Mouse (Mus musculus): ENCODE results near the gene Fgfr2.

Gene Fgfr2

DNA sequence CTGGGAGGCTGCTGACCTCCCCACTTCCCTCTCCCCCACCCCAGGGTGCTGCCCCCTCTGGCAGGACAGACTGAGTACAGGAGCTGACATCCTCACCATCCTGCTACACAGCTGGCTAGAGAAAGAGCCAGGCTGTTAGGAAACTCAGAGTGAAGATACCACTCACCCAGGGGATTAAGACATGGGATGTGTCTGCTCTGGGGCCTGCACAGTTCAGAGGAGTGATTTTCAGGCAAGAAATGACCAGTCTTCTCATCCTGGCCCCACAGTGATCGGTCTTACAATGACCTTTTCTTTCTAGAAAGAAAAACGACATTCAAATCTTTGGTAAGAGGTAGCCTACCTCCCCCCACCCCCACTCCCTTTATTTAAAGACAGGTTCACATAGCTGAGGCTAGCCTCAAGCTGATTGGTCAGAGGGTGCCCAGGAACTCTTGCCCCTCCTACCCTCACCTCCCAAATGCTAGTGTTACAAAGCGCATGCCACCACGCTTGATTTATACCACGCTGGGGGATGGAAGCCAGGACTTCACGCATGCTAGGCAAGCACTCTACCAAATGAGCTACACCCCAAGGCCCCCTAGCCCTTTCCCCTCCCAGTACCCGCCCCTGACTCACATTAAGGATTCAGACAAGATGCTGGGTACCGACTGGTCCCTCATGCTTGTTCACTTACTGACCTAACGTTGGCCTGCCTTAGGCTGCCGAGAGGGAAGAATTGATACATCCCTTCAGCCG, 2845.0 kb downstream of the Fgfr2 start:
- H3K27me3 ChIP-seq (ENCODE audit: control insufficient read depth, insufficient read depth, low read length, poor library complexity, severe bottlenecking): no peaks in the 10 kb centered on the region
- no peak for DNase-seq (ENCODE audit: low read depth, low spot score)
- H3K36me3 ChIP-seq (ENCODE audit: control insufficient read depth, insufficient read depth, low read length, poor library complexity, severe bottlenecking): no peaks in the 10 kb centered on the region

DNA sequence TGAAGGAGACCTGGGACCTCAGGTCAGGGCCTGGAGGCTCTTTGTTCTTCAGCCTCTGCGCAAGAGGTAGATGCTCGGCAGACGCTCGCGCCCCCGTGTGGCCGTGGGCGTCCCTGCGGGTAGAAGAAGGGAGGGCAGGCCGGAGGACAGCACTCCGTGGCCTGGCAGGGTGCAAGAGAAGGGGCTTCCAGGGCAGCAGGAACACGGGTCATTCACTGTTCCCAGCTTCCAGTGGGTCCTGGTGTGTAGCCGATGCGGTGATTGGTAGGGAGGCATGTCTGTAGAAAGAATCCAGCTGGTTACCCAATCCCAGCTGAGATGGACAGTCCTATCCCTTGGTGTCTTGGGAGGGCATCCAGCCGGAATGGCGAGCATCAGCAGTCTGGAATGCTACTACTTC, 2849.9 kb downstream of the Fgfr2 start:
- Histone ChIP-seq H3K27me3 (ENCODE audit: control insufficient read depth, insufficient read depth, low read length, poor library complexity, severe bottlenecking) (no peaks in the 10 kb centered on the region), H3K36me3 (ENCODE audit: control insufficient read depth, insufficient read depth, low read length, poor library complexity, severe bottlenecking) (no peaks in the 10 kb centered on the region)
- DNase-seq (ENCODE audit: low read depth, low spot score): peak; percentile 56

DNA sequence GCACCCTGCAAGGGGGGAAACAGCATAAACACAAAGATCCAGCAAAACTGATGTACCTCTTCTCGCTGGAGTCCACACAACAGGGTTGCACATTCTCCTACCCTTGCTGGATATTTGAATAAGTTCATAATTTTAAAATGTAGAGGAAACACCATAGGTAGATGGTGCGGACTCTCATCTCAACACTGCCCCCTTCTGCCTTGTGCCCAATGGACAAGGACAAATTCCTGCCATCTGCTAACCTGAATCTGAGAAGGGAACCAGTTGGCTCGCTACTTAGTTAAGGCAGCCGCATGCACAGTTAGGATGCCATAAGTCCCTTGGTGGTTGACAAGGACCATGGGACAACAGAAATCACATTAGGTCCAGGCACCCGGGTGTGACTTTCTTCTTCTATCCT, 2852.3 kb downstream of the Fgfr2 start:
- Histone ChIP-seq H3K27me3 (ENCODE audit: control insufficient read depth, insufficient read depth, low read length, poor library complexity, severe bottlenecking) (no peaks in the 10 kb centered on the region), H3K36me3 (ENCODE audit: control insufficient read depth, insufficient read depth, low read length, poor library complexity, severe bottlenecking) (no peaks in the 10 kb centered on the region)
- no peak for DNase-seq (ENCODE audit: low read depth, low spot score)

DNA sequence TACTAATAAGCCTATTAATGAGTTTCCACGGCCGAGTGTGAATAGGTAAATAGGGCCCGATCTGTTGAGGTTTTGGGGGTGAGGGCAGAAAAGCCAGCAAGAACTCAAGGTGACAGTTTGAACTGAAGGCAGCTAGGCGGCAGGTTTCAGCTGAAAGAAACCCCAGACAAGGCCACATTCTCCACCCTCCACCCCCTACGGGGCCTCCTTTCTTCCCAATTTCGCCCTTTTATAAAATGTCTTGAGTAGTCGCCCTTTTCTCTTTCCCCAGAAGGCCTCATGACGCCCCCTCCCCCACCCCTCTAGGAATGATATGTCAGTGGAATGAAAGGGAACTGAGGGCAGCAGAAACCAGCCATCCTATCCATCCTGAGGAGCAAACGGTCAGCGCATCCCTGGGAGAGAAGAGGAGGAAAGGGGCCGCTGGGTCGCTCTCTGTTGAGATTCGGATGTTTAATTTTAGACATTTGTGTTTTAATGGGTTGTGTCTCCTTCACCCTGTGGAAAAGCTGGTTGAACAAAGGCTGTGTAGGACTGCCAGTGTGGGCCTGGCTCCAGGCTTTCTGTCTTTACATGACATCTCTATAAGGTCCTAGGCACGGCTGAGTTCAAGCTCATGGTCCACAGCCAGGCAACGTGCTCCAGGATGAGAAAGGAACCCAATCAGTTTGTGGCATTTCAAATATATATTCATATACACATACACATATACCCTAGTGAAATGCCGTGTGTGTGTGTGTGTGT, 2853.9 kb downstream of the Fgfr2 start:
- Histone ChIP-seq H3K36me3 (ENCODE audit: control insufficient read depth, insufficient read depth, low read length, poor library complexity, severe bottlenecking) (no peaks in the 10 kb centered on the region), H3K27me3 (ENCODE audit: control insufficient read depth, insufficient read depth, low read length, poor library complexity, severe bottlenecking) (no peaks in the 10 kb centered on the region)
- DNase-seq (ENCODE audit: low read depth, low spot score): no peak

DNA sequence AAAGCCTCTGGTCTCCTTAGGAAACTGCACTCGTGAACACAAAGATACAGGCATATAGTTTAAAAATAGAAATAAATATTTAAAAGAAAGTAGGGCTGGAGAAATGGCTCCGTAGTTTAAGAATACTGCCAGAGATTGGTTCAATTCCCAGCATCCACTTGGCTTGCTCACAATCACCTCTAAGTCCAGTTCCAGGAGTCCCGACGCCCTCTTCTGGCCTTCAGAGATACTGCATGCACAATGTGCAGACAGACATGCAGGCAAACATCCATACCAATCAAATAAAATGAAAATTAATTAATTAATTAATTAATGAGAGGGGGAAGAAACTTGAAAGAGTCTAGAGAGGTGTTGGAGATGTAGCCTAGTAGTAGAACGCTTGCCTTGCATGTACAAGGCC, 2856.1 kb downstream of the Fgfr2 start:
- DNase-seq (ENCODE audit: low read depth, low spot score): peak; percentile 15
- Histone ChIP-seq H3K27me3 (ENCODE audit: control insufficient read depth, insufficient read depth, low read length, poor library complexity, severe bottlenecking) (no peaks in the 10 kb centered on the region), H3K36me3 (ENCODE audit: control insufficient read depth, insufficient read depth, low read length, poor library complexity, severe bottlenecking) (no peaks in the 10 kb centered on the region)

DNA sequence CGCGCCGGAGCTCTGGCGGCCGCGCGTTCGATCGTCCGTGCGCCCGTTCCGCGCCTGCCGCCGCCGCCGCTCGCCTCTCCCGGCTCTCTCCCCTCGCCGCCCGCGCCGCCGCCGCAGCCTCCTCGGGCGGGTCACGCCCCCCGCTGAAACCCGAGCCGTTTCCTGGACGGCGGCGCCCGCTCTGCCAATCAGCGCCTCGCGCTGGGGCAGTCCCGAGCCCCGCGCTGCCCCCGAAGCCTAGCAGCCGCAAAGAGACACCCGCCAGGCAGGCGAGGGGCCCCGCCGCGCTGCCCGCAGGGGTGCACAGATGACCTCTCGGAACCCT, 2857.0 kb downstream of the Fgfr2 start:
- H3K27me3 ChIP-seq (ENCODE audit: control insufficient read depth, insufficient read depth, low read length, poor library complexity, severe bottlenecking): no peaks in the 10 kb centered on the region
- DNase-seq (ENCODE audit: low read depth, low spot score): no peak
- H3K36me3 ChIP-seq (ENCODE audit: control insufficient read depth, insufficient read depth, low read length, poor library complexity, severe bottlenecking): no peaks in the 10 kb centered on the region

DNA sequence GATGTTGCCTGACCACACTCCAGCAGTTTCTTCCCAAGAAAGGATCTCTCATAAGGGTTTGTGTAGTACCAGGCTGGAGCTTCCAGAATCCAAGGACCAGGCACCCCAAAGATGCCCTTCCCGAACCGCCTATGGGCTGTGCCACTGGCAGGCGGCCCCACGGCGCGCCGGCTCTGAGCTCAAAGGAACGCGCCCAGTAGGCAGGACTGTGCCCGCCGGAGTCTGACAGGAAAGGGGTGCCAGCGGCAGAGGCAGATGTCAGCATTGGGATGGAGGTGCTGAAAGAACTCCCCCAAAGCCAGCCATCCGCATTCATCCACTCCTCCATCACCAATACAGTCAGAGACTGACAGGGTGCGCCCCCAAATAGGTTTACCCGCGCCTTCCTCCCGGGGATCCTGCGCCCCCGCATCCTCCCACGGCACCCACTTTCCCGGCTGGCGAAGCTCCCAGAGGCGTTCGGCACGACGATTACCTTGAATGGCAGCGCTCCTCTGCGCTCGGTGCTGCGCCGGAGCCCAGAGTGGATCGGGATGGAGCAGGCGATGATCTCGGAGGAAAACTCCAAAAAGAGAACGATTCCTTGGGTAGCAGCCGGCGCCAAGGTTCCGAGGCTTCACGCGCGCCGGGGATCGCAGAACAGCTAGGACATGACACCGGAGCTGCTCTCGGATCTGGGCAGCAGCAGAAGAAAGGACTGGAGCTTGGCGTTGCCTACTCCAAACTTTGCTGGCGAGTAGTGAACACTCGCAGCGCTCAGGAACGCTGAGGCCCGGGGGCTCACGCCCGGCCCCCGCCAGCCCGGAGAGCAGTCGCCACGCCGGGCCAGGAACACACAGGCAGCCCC, 2857.6 kb downstream of the Fgfr2 start:
- no peaks in the 10 kb centered on the region for H3K27me3 ChIP-seq (ENCODE audit: control insufficient read depth, insufficient read depth, low read length, poor library complexity, severe bottlenecking)
- no peaks in the 10 kb centered on the region for H3K36me3 ChIP-seq (ENCODE audit: control insufficient read depth, insufficient read depth, low read length, poor library complexity, severe bottlenecking)
- DNase-seq (ENCODE audit: low read depth, low spot score): no peak

DNA sequence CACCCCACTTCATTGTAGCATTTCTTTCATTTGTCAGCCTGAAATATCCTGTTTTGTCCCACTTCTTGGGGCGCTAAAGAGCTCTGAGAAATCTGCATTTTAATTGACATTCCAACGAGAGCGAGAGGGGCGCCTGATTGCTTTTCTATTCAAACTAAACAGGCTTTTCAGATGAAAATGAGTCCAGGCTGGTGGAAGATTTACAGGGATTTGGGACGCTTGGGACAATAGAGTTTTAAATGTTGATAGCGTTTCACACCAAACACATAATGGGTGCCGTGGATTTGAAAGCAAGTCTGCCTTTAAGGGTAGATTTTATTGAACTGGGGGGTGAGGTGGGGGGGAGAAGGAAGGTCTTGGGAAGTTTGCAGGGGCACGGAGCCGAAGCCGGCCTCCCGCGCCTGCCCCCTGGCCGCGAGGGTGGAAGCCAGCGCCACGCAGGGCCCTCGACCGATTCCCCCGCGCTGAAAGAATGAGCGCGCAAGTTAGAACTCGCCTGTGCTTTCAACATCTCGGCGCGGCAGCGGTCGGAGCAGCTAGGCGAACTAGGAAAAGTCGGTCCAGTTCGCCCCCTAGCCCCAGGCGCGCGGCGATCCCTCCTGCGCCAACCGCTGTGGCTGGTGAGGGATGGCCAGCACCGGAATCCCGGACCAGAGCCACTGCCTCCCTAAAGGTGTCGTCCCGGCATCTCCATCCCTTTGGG, 2858.4 kb downstream of the Fgfr2 start:
- no peak for DNase-seq (ENCODE audit: low read depth, low spot score)
- Histone ChIP-seq H3K27me3 (ENCODE audit: control insufficient read depth, insufficient read depth, low read length, poor library complexity, severe bottlenecking) (no peaks in the 10 kb centered on the region), H3K36me3 (ENCODE audit: control insufficient read depth, insufficient read depth, low read length, poor library complexity, severe bottlenecking) (no peaks in the 10 kb centered on the region)

DNA sequence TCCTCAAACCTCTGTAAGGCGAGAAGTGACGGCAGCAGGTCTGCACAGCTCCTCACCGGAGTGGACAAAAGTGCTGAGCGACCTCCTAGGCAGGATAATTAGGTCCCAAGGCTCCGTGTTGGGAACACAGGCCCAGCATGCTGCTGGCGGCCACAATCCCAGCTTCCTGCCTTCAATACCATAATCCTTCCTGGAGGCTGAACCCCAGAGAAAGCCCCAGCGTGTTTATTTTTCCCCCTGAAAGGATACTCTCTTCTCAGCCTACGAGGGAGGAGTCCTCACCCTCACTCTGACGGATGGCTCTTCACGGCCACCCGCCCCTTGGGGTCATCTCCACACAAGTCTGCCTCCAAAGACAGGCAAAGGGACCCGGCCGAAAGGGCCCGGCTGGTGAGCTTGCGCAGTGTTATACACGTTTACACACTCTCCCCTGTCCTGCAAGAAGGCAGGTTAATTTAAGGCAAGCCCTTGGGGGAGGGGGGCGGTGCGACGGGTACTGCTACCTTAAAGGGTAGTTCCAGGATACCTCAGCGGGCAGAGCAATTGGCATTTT, 2859.3 kb downstream of the Fgfr2 start:
- no peaks in the 10 kb centered on the region for H3K27me3 ChIP-seq (ENCODE audit: control insufficient read depth, insufficient read depth, low read length, poor library complexity, severe bottlenecking)
- no peak for DNase-seq (ENCODE audit: low read depth, low spot score)

DNA sequence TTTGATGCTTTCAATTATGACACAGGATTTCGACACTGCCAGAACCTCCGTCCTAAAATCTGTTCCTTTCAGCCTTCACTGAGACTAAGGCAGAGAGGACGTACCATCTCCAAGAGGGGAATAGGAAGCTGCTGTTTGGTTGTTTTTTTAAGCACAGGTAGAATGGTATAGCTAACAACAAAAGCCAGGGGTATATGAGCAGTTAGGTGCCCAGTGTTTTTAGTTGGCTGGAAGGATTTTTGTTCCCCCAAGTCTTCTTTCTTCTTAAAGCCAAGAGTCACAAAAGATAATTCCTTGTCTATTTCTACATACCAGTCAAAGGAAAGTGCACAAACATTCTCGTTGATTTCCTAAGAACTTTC, 2859.9 kb downstream of the Fgfr2 start:
- H3K36me3 ChIP-seq (ENCODE audit: control insufficient read depth, insufficient read depth, low read length, poor library complexity, severe bottlenecking): no peaks in the 10 kb centered on the region
- no peak for DNase-seq (ENCODE audit: low read depth, low spot score)

More for the DNA sequence above, 2859.3 kb downstream of the Fgfr2 start:
- no peaks in the 10 kb centered on the region for H3K36me3 ChIP-seq (ENCODE audit: control insufficient read depth, insufficient read depth, low read length, poor library complexity, severe bottlenecking)

DNA sequence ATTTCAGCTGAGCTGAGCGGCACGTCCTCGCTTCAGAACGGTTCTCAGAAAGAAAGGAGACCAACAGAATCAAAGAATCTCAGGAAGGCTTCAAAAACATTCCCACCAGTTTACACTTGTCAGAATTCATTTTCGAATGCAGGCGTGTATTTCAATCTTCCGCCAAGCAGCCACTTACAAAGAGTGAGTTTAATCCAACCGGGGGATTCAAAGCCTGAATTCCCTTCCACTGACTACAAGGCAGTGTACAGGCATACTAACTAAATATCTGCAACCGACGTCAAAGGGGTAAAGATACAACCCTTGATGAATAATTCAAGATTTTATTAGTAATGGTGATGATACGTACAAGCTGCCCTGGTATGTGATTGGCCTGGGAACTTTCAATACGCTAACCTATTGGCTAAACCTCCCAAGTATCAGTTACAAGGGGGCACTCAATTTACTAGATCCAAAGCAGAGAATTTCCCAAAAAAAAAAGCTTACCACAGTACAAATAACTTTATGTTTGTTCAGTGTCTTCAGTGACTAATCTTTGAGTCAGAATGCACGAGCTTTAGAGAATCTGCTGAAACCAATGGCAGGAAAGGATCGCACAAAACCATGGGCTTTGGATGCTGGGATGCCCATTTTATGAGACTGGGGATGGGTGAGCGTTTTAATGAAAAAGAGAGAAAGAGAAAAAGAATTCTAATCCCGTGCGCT, 2860.5 kb downstream of the Fgfr2 start:
- Histone ChIP-seq H3K27me3 (ENCODE audit: control insufficient read depth, insufficient read depth, low read length, poor library complexity, severe bottlenecking) (no peaks in the 10 kb centered on the region), H3K36me3 (ENCODE audit: control insufficient read depth, insufficient read depth, low read length, poor library complexity, severe bottlenecking) (no peaks in the 10 kb centered on the region)
- no peak for DNase-seq (ENCODE audit: low read depth, low spot score)

More for the DNA sequence above, 2859.9 kb downstream of the Fgfr2 start:
- H3K27me3 ChIP-seq (ENCODE audit: control insufficient read depth, insufficient read depth, low read length, poor library complexity, severe bottlenecking): no peaks in the 10 kb centered on the region

DNA sequence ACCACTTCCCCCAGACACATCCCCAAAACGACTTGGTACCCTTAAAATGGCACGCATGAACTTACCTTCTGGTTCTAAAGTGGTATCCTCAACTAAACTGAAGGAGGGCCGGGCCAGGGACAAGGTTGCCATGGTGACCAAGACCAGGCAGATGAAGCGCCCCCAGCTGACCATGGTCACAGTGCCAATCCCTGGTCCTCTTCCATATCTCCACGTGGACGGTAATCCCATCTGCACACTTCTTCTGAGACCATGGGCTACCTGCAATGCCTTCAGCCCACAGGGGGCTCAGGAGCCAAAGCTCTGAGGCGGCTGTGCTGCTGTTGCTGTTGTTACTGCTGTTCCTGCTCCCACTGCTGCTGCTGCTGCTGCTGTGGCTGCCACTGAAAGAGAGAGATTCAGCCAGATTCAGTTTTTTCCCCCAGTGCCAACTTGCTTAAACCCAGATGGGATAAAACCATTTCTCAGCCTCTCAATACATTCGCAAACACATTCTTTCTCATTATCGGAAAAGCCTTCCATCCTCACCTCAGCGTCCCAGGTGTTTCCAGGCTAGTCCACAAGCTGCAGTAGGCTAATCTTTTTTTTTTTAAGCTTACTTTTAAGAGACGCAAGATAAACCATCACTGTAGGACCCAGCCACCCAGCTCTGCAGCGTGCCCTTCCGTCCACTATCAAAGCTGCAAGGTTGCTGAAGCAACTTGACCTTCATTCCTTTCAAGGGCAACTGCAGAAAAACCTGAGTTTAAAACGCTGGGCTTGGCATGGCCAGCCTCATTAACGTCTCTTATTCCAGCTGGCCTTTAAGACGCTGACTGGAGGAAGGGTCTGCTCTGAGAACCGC, 2861.2 kb downstream of the Fgfr2 start:
- no peak for DNase-seq (ENCODE audit: low read depth, low spot score)
- Histone ChIP-seq H3K27me3 (ENCODE audit: control insufficient read depth, insufficient read depth, low read length, poor library complexity, severe bottlenecking) (no peaks in the 10 kb centered on the region), H3K36me3 (ENCODE audit: control insufficient read depth, insufficient read depth, low read length, poor library complexity, severe bottlenecking) (no peaks in the 10 kb centered on the region)

DNA sequence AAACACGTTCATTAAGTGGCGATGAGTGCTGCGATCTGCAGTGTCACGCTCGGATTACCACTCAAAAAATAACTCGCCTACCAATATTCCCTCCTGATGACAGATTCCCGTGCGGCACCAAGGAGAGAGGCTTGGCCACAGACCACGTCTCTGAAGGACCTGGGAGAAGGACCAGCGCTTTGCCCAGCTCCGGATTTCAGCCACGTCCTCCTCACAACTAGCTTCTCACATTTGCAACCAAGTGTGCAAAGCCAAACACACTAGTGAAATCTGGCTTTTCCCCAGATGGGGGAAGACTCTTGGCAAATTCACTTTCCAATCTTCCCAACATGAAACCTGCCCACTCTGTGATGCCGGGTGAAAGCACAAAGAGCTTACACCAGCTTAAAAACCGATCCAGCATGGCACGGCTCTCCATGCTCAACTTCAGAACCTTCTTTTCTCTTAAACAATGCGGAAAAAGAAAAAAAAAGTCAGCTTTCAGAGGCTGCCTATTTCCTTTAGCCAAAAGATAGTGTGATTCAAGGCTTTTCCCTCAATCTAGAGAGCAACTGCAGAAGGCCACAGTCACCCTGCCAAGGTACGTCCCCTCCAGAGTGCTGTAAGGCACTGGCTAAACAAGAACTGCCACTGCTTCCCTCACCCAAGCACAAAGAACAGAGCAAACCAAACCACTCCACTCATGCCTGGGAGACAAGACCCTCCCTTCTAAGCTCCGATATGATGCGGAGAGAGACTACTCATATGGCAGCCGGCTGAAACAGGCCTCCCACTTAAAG, 2862.1 kb downstream of the Fgfr2 start:
- no peaks in the 10 kb centered on the region for H3K36me3 ChIP-seq (ENCODE audit: control insufficient read depth, insufficient read depth, low read length, poor library complexity, severe bottlenecking)
- DNase-seq (ENCODE audit: low read depth, low spot score): no peak
- no peaks in the 10 kb centered on the region for H3K27me3 ChIP-seq (ENCODE audit: control insufficient read depth, insufficient read depth, low read length, poor library complexity, severe bottlenecking)
